Mouse (Mus musculus): Measurements from ENCODE around the gene Tmprss11d. TPM values are rescaled to one million over a fixed set of nuclear protein-coding genes. Genes with fewer than 3 reads are reported as not detected.

Tmprss11d gene
- polyA plus RNA-seq, 1 experiment from 2014 or later = 0.09 TPM

Other genes with a start within 250 kb of the Tmprss11d start
- 15.9 and 18.0 TPM in 2 replicates for gene Uba6, start 200.6 kb downstream of the Tmprss11d start, polyA plus RNA-seq (2016; fragmentation: Nextera tagmentation; extraction: Ambion mirVana)
- gene Gnrhr, start 175.5 kb downstream of the Tmprss11d start, polyA plus RNA-seq (2016; fragmentation: Nextera tagmentation; extraction: Ambion mirVana) = 0.05 TPM in 1 of 2 replicates, not detected in the other
- not detected in 2 replicates for gene Tmprss11c, start 84.1 kb downstream of the Tmprss11d start, polyA plus RNA-seq (2016; fragmentation: Nextera tagmentation; extraction: Ambion mirVana)
- gene Tmprss11a, start 95.6 kb upstream of the Tmprss11d start, polyA plus RNA-seq (2016; fragmentation: Nextera tagmentation; extraction: Ambion mirVana) = not detected in 2 replicates
- gene Tmprss11g, start 145.2 kb upstream of the Tmprss11d start, polyA plus RNA-seq (2016; fragmentation: Nextera tagmentation; extraction: Ambion mirVana) = not detected in 2 replicates

Data from midbrain, embryonic 10.5 days (tissue).